8 mouse cellular contexts compared by ENCODE assay signal in genomic region chr6:34609892-34610829, GRCm38 (mm10). TPM values are rescaled to one million over a fixed set of nuclear protein-coding genes. Genes with fewer than 3 reads are reported as not detected.
DNase-seq lines count a peak whose midpoint lies in the region; ATAC-seq and TF ChIP-seq lines count a peak whose summit lies in the region.

No protein-coding gene starts in this region.

- H3K9ac ChIP-seq in heart, postnatal 0 days (replicated peaks; ENCODE audit: low read depth, low read length): peak overlapping the region; percentile 35; the same call in 1 of the 2 replicates

- TF ChIP-seq CTCF in layer of hippocampus, adult 2 months (conservative IDR thresholded peaks at IDR 0.05): no peak
- TF ChIP-seq CTCF in heart, postnatal 0 days (IDR thresholded peaks at IDR 0.05; ENCODE audit: low read depth): no peak
- no peak for TF ChIP-seq CTCF in thymus, adult 2 months (IDR thresholded peaks at IDR 0.05; ENCODE audit: borderline replicate concordance, control insufficient read depth, extremely low read depth, insufficient read depth, low read length, poor library complexity)

- 0 out of 2 replicates have a peak overlapping the region, but pooled peaks have one; percentile 32 for H3K27ac ChIP-seq in layer of hippocampus, adult 2 months
- peak overlapping the region; percentile 95 for H3K27ac ChIP-seq in heart, postnatal 0 days (ENCODE audit: low read depth)
- no peak overlapping the region for H3K27ac ChIP-seq in thymus, adult 2 months (ENCODE audit: control insufficient read depth, insufficient read depth, low read length)

- H3K9me3 ChIP-seq in heart, postnatal 0 days (replicated peaks; ENCODE audit: control insufficient read depth, low read length): no peaks in the 10 kb centered on the region

- 0 out of 2 replicates have a peak overlapping the region, but pooled peaks have one; percentile 4 for H3K4me3 ChIP-seq in layer of hippocampus, adult 2 months
- peak overlapping the region; percentile 21 for H3K4me3 ChIP-seq in heart, postnatal 0 days (ENCODE audit: low read depth, low read length)
- H3K4me3 ChIP-seq in thymus, adult 2 months (ENCODE audit: control insufficient read depth, insufficient read depth, low read length): no peak overlapping the region

- H3K36me3 ChIP-seq in heart, postnatal 0 days (replicated peaks; ENCODE audit: control insufficient read depth, insufficient read depth, low read length): no peaks in the 10 kb centered on the region
- H3K36me3 ChIP-seq in thymus, adult 2 months (ENCODE audit: control insufficient read depth, insufficient read depth, low read length): no peaks in the 10 kb centered on the region

- 5% methylated on average over 24 of the region's 24 CpGs for WGBS in heart, postnatal 0 days
- WGBS in thymus, adult 2 months: 20% methylated on average over 24 of the region's 24 CpGs

- peak; percentile 93 for ATAC-seq in heart, postnatal 0 days (ENCODE audit: insufficient read depth, low read depth)

- no peak for DNase-seq in layer of hippocampus, adult 2 months (ENCODE audit: low spot score in 2 of 2)
- no peak for DNase-seq in layer of hippocampus, postnatal 25 days (ENCODE audit: extremely low spot score in 1 of 2, low spot score in 1 of 2)
- peak; percentile 71 for DNase-seq in embryo, embryonic 10.5 days (ENCODE audit: low spot score)
- DNase-seq in heart, postnatal 0 days (ENCODE audit: low spot score): peak; percentile 96
- DNase-seq in kidney, postnatal 36 days: peak; percentile 63 to 82
- DNase-seq in neural tube, embryonic 10.5 days (ENCODE audit: extremely low spot score, low spot score): peak; percentile 59
- DNase-seq in thymus, adult 2 months: no peak
- DNase-seq in urinary bladder, adult 2 months (ENCODE audit: low spot score): no peak

- peak overlapping the region; percentile 58 for H3K4me2 ChIP-seq in heart, postnatal 0 days (ENCODE audit: low read depth, low read length)

- TF ChIP-seq POLR2A in thymus, adult 2 months (IDR thresholded peaks at IDR 0.05; ENCODE audit: control insufficient read depth, extremely low read depth, insufficient read depth, low read length, poor library complexity): no peak

- no peak; the same call in 1 of the 2 replicates for TF ChIP-seq EP300 in heart, postnatal 0 days (IDR thresholded peaks at IDR 0.05; ENCODE audit: low read depth)

- H3K4me1 ChIP-seq in heart, postnatal 0 days (ENCODE audit: control insufficient read depth, insufficient read depth): peaks cover 68% of the 10 kb centered on the region
- H3K4me1 ChIP-seq in thymus, adult 2 months (replicated peaks; ENCODE audit: control insufficient read depth, insufficient read depth, low read length): peaks cover 4% of the 10 kb centered on the region; the same call in 1 of the 2 replicates

- no peaks in the 10 kb centered on the region for H3K27me3 ChIP-seq in heart, postnatal 0 days (ENCODE audit: control insufficient read depth, insufficient read depth, low read length)
- H3K27me3 ChIP-seq in thymus, adult 2 months (ENCODE audit: control insufficient read depth, insufficient read depth, low read length): no peaks in the 10 kb centered on the region

RNA-seq across cellular contexts. Expression of gene Cald1, which starts 11.9 kb away (rescaled TPM):
- total RNA-seq in layer of hippocampus, adult 2 months (2021): 10 to 100 TPM; 32.9 to 38.8 TPM
- 10 to 100 TPM; 25.4 to 34.4 TPM for total RNA-seq in layer of hippocampus, postnatal 25 days (2021)
- total RNA-seq in heart, postnatal 0 days (2014; rRNA removed; ENCODE audit: low replicate concordance): 29.2 and 56.6 TPM in 2 replicates
- 105 and 106 TPM in 2 replicates for polyA plus RNA-seq in heart, postnatal 0 days (2015; fragmentation: Nextera tagmentation; extraction: Ambion mirVana)
- polyA plus RNA-seq in thymus, adult 2 months (2012; rRNA removed): 3.4 and 4.4 TPM in 2 replicates
- polyA plus RNA-seq in urinary bladder, adult 2 months (2012; rRNA removed): 895 and 1,547 TPM in 2 replicates

Comparison
In these comparisons a context has a peak if more than half of its experiments do, and no peak if none do; other contexts are left out.
1. DNase-seq: peak in embryo, embryonic 10.5 days (single experiment), heart, postnatal 0 days (single experiment), kidney, postnatal 36 days (2 of 2) and neural tube, embryonic 10.5 days (single experiment); none in layer of hippocampus, adult 2 months (0 of 2), layer of hippocampus, postnatal 25 days (0 of 2), thymus, adult 2 months (single experiment) and urinary bladder, adult 2 months (single experiment).